Mouse (Mus musculus) lung, embryonic 16.5 days (tissue): ENCODE measurements around the gene Slc38a3. TPM values are rescaled to one million over a fixed set of nuclear protein-coding genes. Genes with fewer than 3 reads are reported as not detected.

ENCODE experiments used
- ATAC-seq: fragments of 200-750 bp; cut with Nextera tagmentation; 2 replicates; pipeline ENCODE4 v1.8.0; 2017; ENCODE audit warnings: low read depth, mild to moderate bottlenecking, moderate library complexity
- H3K27ac ChIP-seq: fragments of 300-500 bp; sonication (generic); 2 replicates; pipeline ENCODE4 v1.5.1; 2014; ENCODE audit warnings: mild to moderate bottlenecking, control low read depth, low read length
- H3K27me3 ChIP-seq: fragments of 300-500 bp; sonication (generic); 2 replicates; pipeline ENCODE4 v1.6.1; 2014; ENCODE audit warnings: low read depth, low read length, mixed read lengths; ENCODE audit not compliant: control insufficient read depth, insufficient read depth
- H3K36me3 ChIP-seq: fragments of 300-500 bp; sonication (generic); 2 replicates; pipeline ENCODE4 v1.6.1; 2014; ENCODE audit warnings: low read length; ENCODE audit not compliant: control insufficient read depth, insufficient read depth
- H3K4me1 ChIP-seq: fragments of 300-500 bp; sonication (generic); replicated peaks from 2 replicates; pipeline ENCODE4 v1.6.1; 2014; ENCODE audit warnings: low read length, mixed read lengths; ENCODE audit not compliant: control insufficient read depth, insufficient read depth
- H3K4me2 ChIP-seq: fragments of 300-500 bp; sonication (generic); 2 replicates; pipeline ENCODE4 v1.6.1; 2014; ENCODE audit warnings: low read depth, low read length, control low read depth
- H3K4me3 ChIP-seq: fragments of 300-500 bp; sonication (generic); 2 replicates; pipeline ENCODE4 v1.5.1; 2014; ENCODE audit warnings: mild to moderate bottlenecking, low read length, control low read depth
- H3K9ac ChIP-seq: fragments of 300-500 bp; sonication (generic); 2 replicates; pipeline ENCODE4 v1.6.1; 2014; ENCODE audit warnings: low read length, control low read depth
- H3K9me3 ChIP-seq: fragments of 300-500 bp; sonication (generic); 2 replicates; pipeline ENCODE4 v1.6.1; 2016; ENCODE audit warnings: low read length; ENCODE audit not compliant: control insufficient read depth
- WGBS: fragments of 180-500 bp; shearing (Covaris S2); extraction: QIAGEN DNeasy Blood & Tissue Kit; methylation state at CpG from one replicate; pipeline ENCODE4 v1.1.7; 2014; 5-methylcytosine and 5-hydroxymethylcytosine counted together
- polyA plus RNA-seq: library from polyadenylated mRNA; unstranded; fragments of >200 nt; fragmentation: Nextera tagmentation; extraction: Ambion mirVana; gene quantifications from 2 replicates; pipeline ENCODE4 v1.2.1, GENCODE M21; 2015

The Slc38a3 gene
- polyA plus RNA-seq, 1 experiment from 2014 or later: 4.5 TPM

DNA sequence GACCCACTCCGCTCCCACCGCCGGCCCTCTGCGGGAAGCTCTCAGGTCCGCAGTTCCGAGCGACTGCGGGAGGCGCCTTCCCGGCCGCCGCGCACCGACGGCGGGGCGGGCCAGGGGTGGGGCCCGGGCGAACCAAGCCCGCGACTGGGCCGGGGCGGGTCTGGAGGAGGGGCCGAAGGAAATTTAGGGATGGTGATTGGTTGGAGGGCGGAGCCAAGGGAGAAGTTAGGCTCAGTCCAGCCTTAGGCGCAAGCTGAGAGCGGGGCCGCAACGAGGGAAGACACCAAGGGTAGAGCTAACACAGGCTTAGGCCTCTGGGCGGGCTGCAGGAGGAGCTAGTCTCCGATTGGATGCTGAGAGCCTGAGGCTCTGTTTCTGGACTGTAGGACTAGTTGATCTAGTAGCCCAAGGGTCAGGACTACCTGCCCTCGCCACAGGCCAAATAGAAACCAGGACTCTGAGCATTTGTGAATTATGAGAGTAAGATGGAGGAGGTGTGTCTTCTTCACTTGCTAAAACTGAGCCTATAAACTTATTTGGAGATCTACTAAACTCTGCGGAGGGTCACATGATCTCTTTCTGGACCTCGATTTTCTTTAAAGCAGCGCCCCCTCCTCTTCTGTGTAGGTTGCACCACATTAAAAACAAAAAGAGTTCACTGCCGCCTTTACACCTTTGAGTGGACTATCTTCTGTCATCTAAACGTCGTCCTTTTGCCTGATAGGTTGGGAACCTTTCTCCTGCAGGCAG is 33.9 kb downstream of the Slc38a3 start, which contains the start of gene Gnai2:
Gnai2 (minus strand) TSS at position 89 of the 750 bp plus-strand sequence.
- H3K4me2 ChIP-seq: peak within 1 kb of the TSS; percentile 97
- H3K4me1 ChIP-seq: peaks cover 34% of the 10 kb centered on the region
- WGBS: 2% methylated on average over 35 of the region's 38 CpGs
- H3K9ac ChIP-seq: peak within 1 kb of the TSS; percentile 98
- H3K4me3 ChIP-seq: peak within 1 kb of the TSS; percentile 96
- peak; percentile 96 for ATAC-seq
- H3K36me3 ChIP-seq: 0 out of 2 replicates have a peak, but pooled peaks cover 4% of the 10 kb centered on the region
- peak within 1 kb of the TSS; percentile 95 for H3K27ac ChIP-seq
- H3K27me3 ChIP-seq: no peaks in the 10 kb centered on the region
- no peaks in the 10 kb centered on the region for H3K9me3 ChIP-seq

DNA sequence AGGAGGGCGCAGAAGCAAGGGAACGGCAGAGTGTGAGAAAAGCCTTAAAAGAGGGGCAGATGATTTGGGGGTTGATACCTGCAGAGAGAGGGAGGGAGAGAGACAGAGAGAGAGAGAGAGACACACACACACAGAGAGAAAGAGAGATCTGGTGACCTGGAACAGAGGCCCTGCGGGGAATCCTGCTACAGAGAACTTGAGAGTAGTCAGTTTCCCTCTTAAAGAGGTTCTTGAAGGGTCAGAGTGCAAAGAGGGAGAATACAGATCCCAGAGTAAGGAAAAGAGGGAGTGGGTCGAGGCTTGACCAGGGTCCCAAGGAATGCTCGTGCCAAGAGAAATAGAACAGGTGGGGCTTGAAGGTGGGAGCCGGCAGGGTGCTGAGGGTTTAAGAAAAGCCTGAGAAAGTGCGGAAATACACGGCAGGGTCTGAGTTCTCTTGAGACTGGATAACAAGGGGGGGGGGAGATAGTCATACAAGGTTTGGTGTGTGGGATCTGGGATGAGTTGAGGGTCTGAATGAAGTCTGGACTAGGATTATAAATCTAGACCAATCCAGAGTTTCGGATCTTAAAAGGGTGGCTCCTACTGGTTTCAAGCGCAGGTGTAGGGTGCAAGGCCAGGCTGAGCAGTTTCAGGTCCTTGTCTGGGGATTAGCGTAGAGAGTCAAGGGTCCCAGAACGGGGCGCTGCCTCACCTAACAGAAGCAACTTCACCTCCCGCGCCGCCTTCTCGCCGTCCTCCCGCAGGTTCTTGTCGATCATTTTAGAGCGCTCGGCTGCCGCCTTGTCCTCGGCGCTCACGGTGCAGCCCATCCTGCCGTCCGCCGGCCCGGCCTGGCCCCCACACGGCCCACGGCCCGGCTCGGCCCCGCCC is 34.7 kb downstream of the Slc38a3 start:
- H3K4me2 ChIP-seq: peak overlapping the region; percentile 97
- H3K9ac ChIP-seq: peak overlapping the region; percentile 98
- no peaks in the 10 kb centered on the region for H3K27me3 ChIP-seq
- peaks cover 42% of the 10 kb centered on the region for H3K4me1 ChIP-seq
- H3K36me3 ChIP-seq: 0 out of 2 replicates have a peak, but pooled peaks cover 4% of the 10 kb centered on the region
- peak overlapping the region; percentile 96 for H3K4me3 ChIP-seq
- no peaks in the 10 kb centered on the region for H3K9me3 ChIP-seq
- peak overlapping the region; percentile 95 for H3K27ac ChIP-seq
- no peak for ATAC-seq
- under 1% methylated on average over 33 of the region's 35 CpGs for WGBS

GRCm38 (mm10) chr9:107633661-107634405 is 35.5 kb downstream of the Slc38a3 start:
- Histone ChIP-seq H3K9me3 (no peaks in the 10 kb centered on the region), H3K4me3 (peak overlapping the region; percentile 96), H3K4me1 (peaks cover 50% of the 10 kb centered on the region), H3K9ac (peak overlapping the region; percentile 98), H3K4me2 (peak overlapping the region; percentile 97), H3K27me3 (no peaks in the 10 kb centered on the region), H3K27ac (peak overlapping the region; percentile 95), H3K36me3 (0 out of 2 replicates have a peak, but pooled peaks cover 4% of the 10 kb centered on the region)
- WGBS: under 1% methylated on average over 15 of the region's 15 CpGs
- ATAC-seq: peak; percentile 6; the same call in 1 of the 2 replicates

DNA sequence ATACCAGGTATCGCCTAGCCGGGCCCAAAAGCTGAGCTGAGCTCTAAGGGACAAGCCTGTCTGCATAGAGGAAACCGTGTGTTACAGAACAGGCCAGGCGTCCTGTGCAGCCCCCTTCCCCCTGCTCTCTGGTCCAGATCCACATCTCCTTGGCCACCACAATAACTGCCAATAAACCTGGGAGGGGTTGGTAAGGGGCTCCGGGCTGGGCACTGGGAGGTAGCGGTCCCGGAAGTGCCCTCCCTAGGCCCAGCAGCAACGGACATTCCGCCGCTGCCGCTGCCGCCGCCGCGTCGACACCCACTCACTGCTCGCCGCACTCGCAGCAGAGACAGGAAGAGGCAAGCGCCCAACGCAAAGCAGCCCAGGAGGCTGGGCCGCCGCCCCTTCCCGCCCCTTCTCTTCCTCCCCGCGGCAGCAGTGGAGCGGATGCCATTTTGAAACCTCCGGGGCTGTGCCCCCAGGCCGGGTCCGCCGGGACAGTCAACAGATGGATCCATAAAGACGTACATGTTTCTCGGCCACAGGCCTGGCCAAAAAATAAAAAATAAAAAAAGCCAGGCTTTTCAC is 36.2 kb downstream of the Slc38a3 start:
- peak overlapping the region; percentile 97 for H3K4me2 ChIP-seq
- H3K4me3 ChIP-seq: peak overlapping the region; percentile 96
- no peaks in the 10 kb centered on the region for H3K9me3 ChIP-seq
- WGBS: 1% methylated on average over 30 of the region's 33 CpGs
- peak overlapping the region; percentile 95 for H3K27ac ChIP-seq
- H3K27me3 ChIP-seq: no peaks in the 10 kb centered on the region
- H3K36me3 ChIP-seq: 0 out of 2 replicates have a peak, but pooled peaks cover 4% of the 10 kb centered on the region
- ATAC-seq: peak; percentile 67
- H3K9ac ChIP-seq: peak overlapping the region; percentile 98
- H3K4me1 ChIP-seq: peaks cover 56% of the 10 kb centered on the region

DNA sequence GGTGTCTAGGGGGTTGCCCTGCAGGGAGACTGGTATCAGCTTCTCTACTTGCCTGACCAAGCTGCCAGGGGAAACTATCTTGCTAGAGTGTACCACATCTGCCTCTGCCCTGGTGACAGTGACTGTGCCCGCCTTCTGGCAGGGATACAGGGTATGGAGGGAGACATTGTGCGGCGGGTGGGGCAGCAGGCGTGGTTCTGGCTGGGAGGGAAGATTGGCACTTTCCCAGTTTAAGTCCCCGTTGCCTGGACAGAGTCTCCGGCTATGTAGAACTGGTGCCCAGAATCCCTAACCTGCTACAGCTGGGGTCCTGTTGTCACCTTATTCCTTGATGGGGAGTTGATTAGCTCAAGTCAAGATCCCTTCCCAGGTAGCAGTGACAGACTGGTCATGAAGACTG is 36.9 kb downstream of the Slc38a3 start:
- WGBS: 50% methylated on average over 6 of the region's 6 CpGs
- Histone ChIP-seq H3K4me2 (peak overlapping the region; percentile 97), H3K4me3 (peak overlapping the region; percentile 96), H3K27me3 (no peaks in the 10 kb centered on the region), H3K9me3 (no peaks in the 10 kb centered on the region), H3K27ac (peak overlapping the region; percentile 95), H3K36me3 (0 out of 2 replicates have a peak, but pooled peaks cover 4% of the 10 kb centered on the region), H3K4me1 (peaks cover 63% of the 10 kb centered on the region), H3K9ac (peak overlapping the region; percentile 98)
- no peak for ATAC-seq

DNA sequence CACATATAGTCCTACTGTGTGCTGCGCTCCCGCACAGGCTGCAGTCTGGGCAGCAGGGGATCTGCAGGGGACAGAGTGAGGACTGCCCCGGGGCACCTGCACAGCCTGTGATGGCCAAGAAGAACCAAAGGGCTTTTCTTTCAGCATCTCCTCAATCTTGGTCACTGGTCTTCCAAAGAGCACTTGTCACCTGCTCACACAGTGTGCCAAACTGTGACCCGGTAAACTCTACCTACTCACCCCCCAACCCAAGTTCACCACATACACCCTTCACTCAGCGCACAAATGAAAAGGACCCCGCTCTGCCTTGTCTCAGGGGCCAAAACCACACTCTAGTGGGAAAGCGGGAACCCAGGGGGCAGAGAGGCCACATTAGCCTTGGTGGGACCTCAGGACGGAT is 37.5 kb downstream of the Slc38a3 start:
- no peak for ATAC-seq
- H3K4me2 ChIP-seq: peak overlapping the region; percentile 97; the same call in 1 of the 2 replicates
- H3K36me3 ChIP-seq: 0 out of 2 replicates have a peak, but pooled peaks cover 4% of the 10 kb centered on the region
- no peaks in the 10 kb centered on the region for H3K9me3 ChIP-seq
- WGBS: 93% methylated on average over 8 of the region's 8 CpGs
- peak overlapping the region; percentile 43 for H3K9ac ChIP-seq
- peak overlapping the region; percentile 95 for H3K27ac ChIP-seq
- no peak overlapping the region; the same call in 1 of the 2 replicates for H3K4me3 ChIP-seq
- no peaks in the 10 kb centered on the region for H3K27me3 ChIP-seq
- peaks cover 70% of the 10 kb centered on the region for H3K4me1 ChIP-seq

- Histone ChIP-seq H3K36me3 (0 out of 2 replicates have a peak, but pooled peaks cover 4% of the 10 kb centered on the region), H3K9me3 (no peaks in the 10 kb centered on the region), H3K4me3 (no peak overlapping the region), H3K4me2 (0 out of 2 replicates have a peak overlapping the region, but pooled peaks have one; percentile 8), H3K9ac (peak overlapping the region; percentile 43), H3K4me1 (peaks cover 74% of the 10 kb centered on the region), H3K27ac (peak overlapping the region; percentile 95), H3K27me3 (no peaks in the 10 kb centered on the region)
- ATAC-seq: no peak
- WGBS: 63% methylated on average over 9 of the region's 9 CpGs
Measured at GRCm38 (mm10) chr9:107631311-107631826, 38.0 kb downstream of the Slc38a3 start.

DNA sequence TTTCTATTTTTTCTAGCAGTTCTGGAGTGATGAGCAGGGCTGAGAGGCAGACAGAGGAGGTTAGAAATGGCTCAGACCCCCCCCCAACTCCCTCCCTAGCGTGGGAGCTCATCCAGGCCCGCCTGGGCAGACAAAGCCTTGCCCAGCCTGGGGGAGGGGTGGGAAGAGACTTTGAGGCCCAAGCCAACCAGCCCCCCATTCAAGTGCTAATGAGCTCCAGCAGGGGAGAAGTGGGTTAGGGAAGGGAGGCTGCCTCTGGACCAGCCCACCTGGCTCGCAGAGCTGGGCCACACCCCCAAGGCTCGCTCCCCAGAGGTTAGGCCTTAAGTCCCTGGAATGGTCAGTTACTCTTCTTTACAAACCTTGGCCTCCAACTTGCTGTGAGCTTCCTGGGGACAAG is 38.8 kb downstream of the Slc38a3 start:
- Histone ChIP-seq H3K27me3 (no peaks in the 10 kb centered on the region), H3K4me3 (peak overlapping the region; percentile 13; the same call in 1 of the 2 replicates), H3K36me3 (0 out of 2 replicates have a peak, but pooled peaks cover 4% of the 10 kb centered on the region), H3K27ac (peak overlapping the region; percentile 90), H3K9me3 (no peaks in the 10 kb centered on the region), H3K4me2 (peak overlapping the region; percentile 43), H3K4me1 (peaks cover 69% of the 10 kb centered on the region), H3K9ac (peak overlapping the region; percentile 59)
- 18% methylated on average over 4 of the region's 4 CpGs for WGBS
- no peak for ATAC-seq
